Mouse (Mus musculus) heart, embryonic 15.5 days (tissue): Measurements from ENCODE around the gene Iqsec1. TPM values are rescaled to one million over a fixed set of nuclear protein-coding genes. Genes with fewer than 3 reads are reported as not detected.
"Not testable (repeated sequence)": the region's sequence is repeated elsewhere in the genome, so short reads cannot be mapped to it uniquely, and the experiment has no call there.

Experiments used
- ATAC-seq: fragments of 200-750 bp; cut with Nextera tagmentation; replicated peaks from 2 replicates; pipeline ENCODE4 v1.8.0; 2017; ENCODE audit warnings: low read depth, moderate TSS enrichment; ENCODE audit not compliant: insufficient number of reproducible peaks, insufficient read depth, low FRiP score
- H3K27ac ChIP-seq: fragments of 300-500 bp; sonication (generic); 2 replicates; pipeline ENCODE4 v1.5.1; 2015; ENCODE audit warnings: mild to moderate bottlenecking, inconsistent platforms
- H3K27me3 ChIP-seq: fragments of 300-500 bp; sonication (generic); 2 replicates; pipeline ENCODE4 v1.6.1; 2015; ENCODE audit warnings: inconsistent platforms
- H3K36me3 ChIP-seq: fragments of 300-500 bp; sonication (generic); 2 replicates; pipeline ENCODE4 v1.6.1; 2015; ENCODE audit warnings: mild to moderate bottlenecking, inconsistent platforms
- H3K4me1 ChIP-seq: fragments of 300-500 bp; sonication (generic); replicated peaks from 2 replicates; pipeline ENCODE4 v1.6.1; 2015; ENCODE audit warnings: inconsistent platforms
- H3K4me2 ChIP-seq: fragments of 300-500 bp; sonication (generic); 2 replicates; pipeline ENCODE4 v1.6.1; 2015; ENCODE audit warnings: inconsistent platforms, mild to moderate bottlenecking, moderate library complexity
- H3K4me3 ChIP-seq: fragments of 300-500 bp; sonication (generic); 2 replicates; pipeline ENCODE4 v1.5.1; 2015; ENCODE audit warnings: mild to moderate bottlenecking, inconsistent platforms
- H3K9ac ChIP-seq: fragments of 300-500 bp; sonication (generic); 2 replicates; pipeline ENCODE4 v1.6.1; 2015; ENCODE audit warnings: mild to moderate bottlenecking, inconsistent platforms
- H3K9me3 ChIP-seq: fragments of 300-500 bp; sonication (generic); replicated peaks from 2 replicates; pipeline ENCODE4 v1.6.1; 2016; ENCODE audit warnings: inconsistent platforms
- WGBS: fragments of 180-500 bp; shearing (Covaris S2); methylation state at CpG from one replicate; pipeline ENCODE4 v1.1.7; 2015; ENCODE audit warnings: mixed read lengths; 5-methylcytosine and 5-hydroxymethylcytosine counted together
- polyA plus RNA-seq: library from polyadenylated mRNA; unstranded; fragments of >200 nt; fragmentation: Nextera tagmentation; extraction: Ambion mirVana; gene quantifications from 2 replicates; pipeline ENCODE4 v1.2.1, GENCODE M21; 2015

Gene Iqsec1
- polyA plus RNA-seq, 1 experiment from 2014 or later = 12.3 TPM

- Histone ChIP-seq H3K27ac (no peak overlapping the region), H3K27me3 (no peaks in the 10 kb centered on the region), H3K4me1 (no peaks in the 10 kb centered on the region), H3K9me3 (no peaks in the 10 kb centered on the region), H3K4me3 (no peak overlapping the region), H3K36me3 (no peaks in the 10 kb centered on the region), H3K9ac (no peak overlapping the region), H3K4me2 (no peak overlapping the region)
- WGBS = 42% methylated on average over 2 of the region's 2 CpGs
- ATAC-seq = no peak
These were observed 334.7 kb downstream of the Iqsec1 start for GRCm38 (mm10) chr6:90653736-90654135.

- no peak overlapping the region for H3K9ac ChIP-seq
- no peaks in the 10 kb centered on the region for H3K9me3 ChIP-seq
- H3K36me3 ChIP-seq = no peaks in the 10 kb centered on the region
- no peak overlapping the region for H3K4me2 ChIP-seq
- no peak for ATAC-seq
- no peak overlapping the region for H3K4me3 ChIP-seq
- H3K27ac ChIP-seq = no peak overlapping the region
- WGBS = 59% methylated on average over 1 of the region's 1 CpGs
- no peaks in the 10 kb centered on the region for H3K4me1 ChIP-seq
- no peaks in the 10 kb centered on the region for H3K27me3 ChIP-seq
These were observed 337.9 kb downstream of the Iqsec1 start for GRCm38 (mm10) chr6:90650634-90651033.

DNA sequence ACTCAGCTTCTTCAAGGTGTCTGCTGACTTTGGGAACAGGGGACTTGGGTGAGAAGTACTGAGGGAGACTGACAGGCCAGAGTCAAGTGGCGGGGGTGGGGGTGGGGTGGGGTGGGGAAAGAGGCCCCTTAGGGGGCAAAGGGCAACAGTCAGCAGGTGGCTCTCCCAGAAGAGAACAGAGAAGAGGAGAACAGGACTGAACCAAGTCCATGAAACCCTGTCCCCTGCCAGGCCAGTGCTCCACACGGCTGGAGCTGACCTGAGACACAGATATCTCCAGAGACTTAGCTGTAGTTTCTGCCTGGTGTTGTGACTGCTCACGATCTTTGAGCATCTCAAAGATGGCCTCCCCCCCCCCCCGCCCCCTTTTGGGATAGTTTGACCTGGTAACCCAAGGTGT is 339.2 kb downstream of the Iqsec1 start:
- no peaks in the 10 kb centered on the region for H3K36me3 ChIP-seq
- H3K9me3 ChIP-seq = no peaks in the 10 kb centered on the region
- no peak for ATAC-seq
- no peak overlapping the region for H3K4me3 ChIP-seq
- H3K27ac ChIP-seq = no peak overlapping the region
- WGBS = 51% methylated on average over 4 of the region's 4 CpGs
- H3K4me1 ChIP-seq = no peaks in the 10 kb centered on the region
- no peak overlapping the region for H3K4me2 ChIP-seq
- no peak overlapping the region for H3K9ac ChIP-seq
- no peaks in the 10 kb centered on the region for H3K27me3 ChIP-seq

- H3K4me1 ChIP-seq = no peaks in the 10 kb centered on the region
- H3K27ac ChIP-seq = no peak overlapping the region
- no peaks in the 10 kb centered on the region for H3K9me3 ChIP-seq
- no peaks in the 10 kb centered on the region for H3K36me3 ChIP-seq
- no peak overlapping the region for H3K4me3 ChIP-seq
- no peak for ATAC-seq
- H3K4me2 ChIP-seq = no peak overlapping the region
- H3K9ac ChIP-seq = no peak overlapping the region
- no peaks in the 10 kb centered on the region for H3K27me3 ChIP-seq
- WGBS = 94% methylated on average over 6 of the region's 6 CpGs
These were observed 340.1 kb downstream of the Iqsec1 start for GRCm38 (mm10) chr6:90648391-90648790.

DNA sequence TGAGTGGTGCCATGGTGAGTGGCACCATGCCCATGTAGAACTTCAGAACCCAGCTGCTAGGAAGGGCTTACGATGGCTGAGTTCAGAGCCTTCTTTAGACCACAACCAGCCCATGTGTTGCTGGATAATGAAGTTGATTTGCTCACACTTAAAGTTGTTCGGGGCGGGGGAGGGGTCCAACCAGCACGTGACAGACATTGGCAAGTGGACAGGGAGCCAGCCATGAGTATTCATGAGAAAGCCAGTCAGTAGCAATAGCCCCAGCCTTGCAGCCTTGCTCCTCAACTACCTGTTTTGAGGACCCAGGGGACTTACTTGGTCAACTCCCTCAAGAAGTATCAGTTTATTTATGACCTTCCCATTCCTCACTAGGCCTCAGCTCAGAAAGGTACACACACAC is 343.5 kb downstream of the Iqsec1 start:
- Histone ChIP-seq H3K4me1 (no peaks in the 10 kb centered on the region), H3K9me3 (no peaks in the 10 kb centered on the region), H3K27ac (no peak overlapping the region), H3K36me3 (no peaks in the 10 kb centered on the region), H3K27me3 (no peaks in the 10 kb centered on the region), H3K4me3 (no peak overlapping the region), H3K4me2 (no peak overlapping the region), H3K9ac (no peak overlapping the region)
- ATAC-seq = no peak
- WGBS = 71% methylated on average over 4 of the region's 4 CpGs

DNA sequence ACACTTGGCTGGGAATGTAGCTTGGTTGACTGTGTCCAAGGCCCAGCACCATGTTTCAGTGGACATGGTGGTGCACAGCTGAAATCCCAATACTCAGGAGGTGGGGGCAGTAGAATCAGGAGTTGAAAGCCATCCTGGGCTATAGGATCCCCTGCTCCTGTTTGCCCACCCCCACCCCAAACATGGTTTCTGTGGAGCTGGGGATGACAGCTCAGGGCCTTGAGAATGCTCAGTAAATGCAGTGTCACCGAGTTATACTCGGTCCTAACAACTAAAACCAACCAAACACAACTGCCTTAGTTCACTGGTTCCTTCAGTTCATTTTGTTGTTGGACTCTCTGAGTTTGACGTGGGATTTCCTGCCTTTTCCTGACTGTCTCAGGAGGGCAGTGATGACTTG is 345.4 kb downstream of the Iqsec1 start:
- no peaks in the 10 kb centered on the region for H3K27me3 ChIP-seq
- peaks cover 5% of the 10 kb centered on the region; the same call in 1 of the 2 replicates for H3K36me3 ChIP-seq
- H3K4me2 ChIP-seq = no peak overlapping the region
- ATAC-seq = no peak
- no peaks in the 10 kb centered on the region for H3K4me1 ChIP-seq
- H3K9me3 ChIP-seq = no peaks in the 10 kb centered on the region
- H3K27ac ChIP-seq = no peak overlapping the region
- no peak overlapping the region for H3K4me3 ChIP-seq
- 80% methylated on average over 3 of the region's 3 CpGs for WGBS
- H3K9ac ChIP-seq = no peak overlapping the region

DNA sequence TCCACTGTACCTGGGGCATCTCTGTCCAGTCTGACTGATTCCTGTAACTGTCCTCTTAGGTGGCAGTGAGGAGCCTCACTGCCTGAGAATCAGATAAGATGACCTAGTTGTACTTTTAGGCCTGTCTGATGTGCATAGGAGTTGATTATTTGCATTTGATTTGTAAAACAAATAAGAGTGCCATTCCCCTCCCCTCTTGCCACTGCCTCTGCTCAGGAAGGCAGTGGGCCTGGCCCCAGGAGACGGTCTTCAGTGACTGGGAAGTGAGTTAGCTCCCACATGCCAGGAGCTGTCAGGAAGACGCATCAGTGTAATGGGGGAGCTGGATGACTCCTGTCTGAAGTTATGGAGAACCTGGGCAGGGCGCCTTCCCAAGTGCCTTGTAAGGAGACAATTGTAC is 352.9 kb downstream of the Iqsec1 start:
- no peak for ATAC-seq
- Histone ChIP-seq H3K36me3 (peaks cover 5% of the 10 kb centered on the region; the same call in 1 of the 2 replicates), H3K4me1 (no peaks in the 10 kb centered on the region; the same call in 1 of the 2 replicates), H3K27ac (no peak overlapping the region), H3K4me2 (no peak overlapping the region), H3K4me3 (no peak overlapping the region), H3K9ac (no peak overlapping the region), H3K9me3 (no peaks in the 10 kb centered on the region), H3K27me3 (no peaks in the 10 kb centered on the region)
- 66% methylated on average over 3 of the region's 3 CpGs for WGBS

GRCm38 (mm10) chr6:90635081-90635480 is 353.4 kb downstream of the Iqsec1 start:
- no peak for ATAC-seq
- H3K4me2 ChIP-seq = no peak overlapping the region

GRCm38 (mm10) chr6:90632526-90632925 is 356.0 kb downstream of the Iqsec1 start:
- H3K36me3 ChIP-seq, H3K4me3 ChIP-seq, H3K4me1 ChIP-seq, H3K9me3 ChIP-seq, H3K27ac ChIP-seq, ATAC-seq, H3K4me2 ChIP-seq, H3K9ac ChIP-seq, H3K27me3 ChIP-seq: not testable (repeated sequence)
- WGBS = 79% methylated on average over 3 of the region's 3 CpGs

More at GRCm38 (mm10) chr6:90635081-90635480, 353.4 kb downstream of the Iqsec1 start:
- Histone ChIP-seq H3K27ac (no peak overlapping the region), H3K36me3 (peaks cover 5% of the 10 kb centered on the region; the same call in 1 of the 2 replicates), H3K27me3 (no peaks in the 10 kb centered on the region), H3K9me3 (no peaks in the 10 kb centered on the region), H3K4me3 (no peak overlapping the region), H3K9ac (no peak overlapping the region), H3K4me1 (no peaks in the 10 kb centered on the region; the same call in 1 of the 2 replicates)
- WGBS = 31% methylated on average over 4 of the region's 4 CpGs

- 93% methylated on average over 7 of the region's 7 CpGs for WGBS
- H3K27ac ChIP-seq = no peak overlapping the region
- ATAC-seq = no peak
These were observed 358.1 kb downstream of the Iqsec1 start for GRCm38 (mm10) chr6:90630427-90630826.

GRCm38 (mm10) chr6:90629506-90629905 is 359.0 kb downstream of the Iqsec1 start:
- ATAC-seq = no peak

More at GRCm38 (mm10) chr6:90630427-90630826, 358.1 kb downstream of the Iqsec1 start:
- Histone ChIP-seq H3K4me2 (no peak overlapping the region), H3K4me1 (no peaks in the 10 kb centered on the region), H3K4me3 (no peak overlapping the region), H3K27me3 (no peaks in the 10 kb centered on the region), H3K9me3 (no peaks in the 10 kb centered on the region), H3K36me3 (no peaks in the 10 kb centered on the region), H3K9ac (no peak overlapping the region)

GRCm38 (mm10) chr6:90627556-90627955 is 360.9 kb downstream of the Iqsec1 start:
- Histone ChIP-seq H3K4me1 (peaks cover 20% of the 10 kb centered on the region), H3K9me3 (no peaks in the 10 kb centered on the region), H3K9ac (no peak overlapping the region), H3K4me2 (no peak overlapping the region), H3K36me3 (no peaks in the 10 kb centered on the region), H3K4me3 (no peak overlapping the region), H3K27me3 (no peaks in the 10 kb centered on the region), H3K27ac (no peak overlapping the region)
- WGBS = 88% methylated on average over 4 of the region's 4 CpGs
- ATAC-seq = no peak

More at GRCm38 (mm10) chr6:90629506-90629905, 359.0 kb downstream of the Iqsec1 start:
- Histone ChIP-seq H3K27ac (no peak overlapping the region), H3K9ac (no peak overlapping the region), H3K9me3 (no peaks in the 10 kb centered on the region), H3K36me3 (no peaks in the 10 kb centered on the region), H3K4me3 (no peak overlapping the region), H3K4me2 (no peak overlapping the region), H3K4me1 (peaks cover 8% of the 10 kb centered on the region), H3K27me3 (no peaks in the 10 kb centered on the region)
- WGBS = 81% methylated on average over 6 of the region's 6 CpGs
